Mouse (Mus musculus) MEL (cell line): Measurements from ENCODE around the gene Schip1.

ENCODE experiments used
- BHLHE40 ChIP-seq: IDR thresholded peaks from 2 replicates; pipeline ENCODE4 v1.6.1; 2012; ENCODE audit warnings: low read depth, mild to moderate bottlenecking, inconsistent platforms, low read length, improper control_type of control experiment, borderline replicate concordance
- CHD1 ChIP-seq: IDR thresholded peaks from 2 replicates; pipeline ENCODE4 v1.6.1; 2012; ENCODE audit warnings: low read depth, mild to moderate bottlenecking, inconsistent platforms, low read length, improper control_type of control experiment
- CHD2 ChIP-seq: IDR thresholded peaks from 2 replicates; pipeline ENCODE4 v1.6.1; 2011; ENCODE audit warnings: low read length, improper control_type of control experiment
- CTCF ChIP-seq, 3 experiments: IDR thresholded peaks in 2 of 3; conservative IDR thresholded peaks in 1 of 3; 2 replicates each; pipeline ENCODE4 v1.5.1; 2011 to 2012; ENCODE audit warnings: low read length in 3 of 3, low read depth in 2 of 3, mild to moderate bottlenecking in 2 of 3, improper control_type of control experiment in 1 of 3, inconsistent platforms in 1 of 3, mixed read lengths in 1 of 3, moderate library complexity in 1 of 3; ENCODE audit not compliant: control insufficient read depth in 1 of 3, insufficient read depth in 1 of 3, poor library complexity in 1 of 3, severe bottlenecking in 1 of 3
- GATA1 ChIP-seq: IDR thresholded peaks from 2 replicates; pipeline ENCODE4 v1.6.1; 2011; ENCODE audit warnings: low read depth, low read length, improper control_type of control experiment
- HCFC1 ChIP-seq: IDR thresholded peaks from 2 replicates; pipeline ENCODE4 v1.6.1; 2012; ENCODE audit warnings: low read depth, mild to moderate bottlenecking, inconsistent platforms, low read length, improper control_type of control experiment, moderate library complexity
- POLR2AphosphoS2 ChIP-seq: IDR thresholded peaks from 2 replicates; pipeline ENCODE4 v1.6.1; 2011; ENCODE audit warnings: low read length, improper control_type of control experiment
- SIN3A ChIP-seq: IDR thresholded peaks from 2 replicates; pipeline ENCODE4 v1.6.1; 2012; ENCODE audit warnings: low read length, improper control_type of control experiment, inconsistent platforms
- SMC3 ChIP-seq: IDR thresholded peaks from 2 replicates; pipeline ENCODE4 v1.6.1; 2011; ENCODE audit warnings: low read depth, low read length, improper control_type of control experiment
- TAL1 ChIP-seq: IDR thresholded peaks from 2 replicates; pipeline ENCODE4 v1.6.1; 2012; ENCODE audit warnings: mild to moderate bottlenecking, inconsistent platforms, low read length, moderate library complexity, mixed read lengths
- TCF12 ChIP-seq: IDR thresholded peaks from 2 replicates; pipeline ENCODE4 v1.6.1; 2014; ENCODE audit warnings: low read depth, mild to moderate bottlenecking, inconsistent platforms, low read length, improper control_type of control experiment, moderate library complexity
- USF2 ChIP-seq, 2 experiments: IDR thresholded peaks; 2 replicates each; pipeline ENCODE4 v1.6.1; 2011 to 2012; ENCODE audit warnings: improper control_type of control experiment in 2 of 2, low read length in 2 of 2, borderline replicate concordance in 1 of 2, inconsistent platforms in 1 of 2, low read depth in 1 of 2, mild to moderate bottlenecking in 1 of 2; ENCODE audit not compliant: insufficient read depth in 1 of 2
- ZC3H11A ChIP-seq: IDR thresholded peaks from 2 replicates; pipeline ENCODE4 v1.6.1; 2012; ENCODE audit warnings: low read depth, mild to moderate bottlenecking, inconsistent platforms, low read length, improper control_type of control experiment
- ZNF384 ChIP-seq: IDR thresholded peaks from 2 replicates; pipeline ENCODE4 v1.6.1; 2012; ENCODE audit warnings: low read depth, mild to moderate bottlenecking, inconsistent platforms, low read length, improper control_type of control experiment

GRCm38 (mm10) chr3:68583771-68584511 is 519.3 kb downstream of the Schip1 start:
- TF ChIP-seq ZNF384 (no peak), CHD1 (no peak), SIN3A (no peak), HCFC1 (no peak), BHLHE40 (no peak), CTCF (IDR thresholded peaks at IDR 0.05 in 2 of 3, conservative IDR thresholded peaks at IDR 0.05 in 1 of 3; ENCODE audit: control insufficient read depth in 1 of 3, insufficient read depth in 1 of 3, low read depth in 2 of 3, low read length in 3 of 3, poor library complexity in 1 of 3, severe bottlenecking in 1 of 3) (no peak), TCF12 (no peak), SMC3 (no peak), GATA1 (no peak), USF2 (IDR thresholded peaks at IDR 0.05; ENCODE audit: borderline replicate concordance in 1 of 2, insufficient read depth in 1 of 2, low read depth in 1 of 2, low read length in 2 of 2) (no peak), TAL1 (no peak), POLR2AphosphoS2 (no peak), ZC3H11A (no peak), CHD2 (no peak)
